Mouse (Mus musculus): ENCODE data around the gene Zdhhc19. TPM values are rescaled to one million over a fixed set of nuclear protein-coding genes. Genes with fewer than 3 reads are reported as not detected.
A peak's percentile ranks its signal among the peaks of the same experiment; 100 is the strongest.

The Zdhhc19 gene
- total RNA-seq, 2 experiments from 2014 or later: not detected

DNA sequence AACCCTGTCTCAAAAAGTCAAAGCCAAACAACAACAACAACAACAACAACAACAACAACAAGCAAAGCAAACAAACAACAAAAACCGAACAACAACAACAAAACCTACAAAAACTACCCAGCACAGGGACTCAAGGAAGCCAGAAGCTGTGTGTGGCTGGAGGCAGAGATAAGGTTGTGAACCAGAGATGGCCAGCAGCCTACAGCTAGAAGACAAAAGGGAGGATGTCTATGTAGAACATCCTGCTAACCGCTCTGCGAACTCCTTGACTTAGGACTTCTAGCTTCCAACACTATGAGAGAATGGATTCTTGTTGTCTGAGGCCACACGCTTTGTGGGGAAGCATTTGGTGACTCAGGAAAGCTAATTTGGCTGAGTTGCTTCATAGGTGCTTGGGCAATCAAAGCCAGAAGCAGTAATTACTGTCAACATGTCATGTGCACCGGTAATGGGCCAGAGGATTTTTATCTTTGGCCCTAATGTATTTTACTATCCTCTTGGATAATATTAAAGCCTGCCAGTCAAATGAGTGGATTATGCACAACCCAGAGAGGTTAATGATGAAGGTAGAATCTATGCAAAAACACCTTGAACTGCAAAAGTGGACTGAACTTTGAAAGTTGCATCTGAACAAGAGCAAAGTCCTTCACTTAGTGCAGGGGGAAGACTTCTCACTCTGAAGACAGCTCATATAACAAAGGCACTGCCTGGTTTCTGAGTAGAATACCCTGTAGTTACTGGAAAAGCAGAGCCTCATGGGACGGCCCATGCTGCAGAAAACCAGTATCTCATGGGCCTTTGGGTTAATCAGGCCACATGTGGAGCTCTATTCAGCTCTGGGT lies 45.5 kb downstream of the Zdhhc19 start:
- no peak for DNase-seq
- intact Hi-C loops (cut with DNase I): no loop called here

DNA sequence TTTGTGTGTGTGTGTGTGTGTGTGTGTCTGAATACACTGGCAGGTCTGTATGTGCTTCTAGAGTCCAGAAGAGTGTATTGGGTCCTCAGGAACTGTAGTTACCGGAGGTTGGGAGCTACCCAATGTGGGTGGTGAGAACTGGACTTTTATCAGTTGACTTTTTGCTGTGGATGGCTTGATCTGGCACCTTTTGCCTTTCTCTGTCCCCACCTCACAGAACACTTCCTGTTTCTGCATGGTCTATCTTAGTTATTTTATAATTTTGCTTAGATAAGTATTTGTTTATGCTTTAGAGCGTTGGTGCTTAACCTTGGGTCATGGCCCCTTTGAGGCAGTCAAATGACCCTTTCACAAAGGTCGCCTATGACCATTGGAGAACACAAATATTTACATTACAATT lies 47.4 kb downstream of the Zdhhc19 start:
- no peak for DNase-seq
- intact Hi-C loops (cut with DNase I): no loop called here

DNA sequence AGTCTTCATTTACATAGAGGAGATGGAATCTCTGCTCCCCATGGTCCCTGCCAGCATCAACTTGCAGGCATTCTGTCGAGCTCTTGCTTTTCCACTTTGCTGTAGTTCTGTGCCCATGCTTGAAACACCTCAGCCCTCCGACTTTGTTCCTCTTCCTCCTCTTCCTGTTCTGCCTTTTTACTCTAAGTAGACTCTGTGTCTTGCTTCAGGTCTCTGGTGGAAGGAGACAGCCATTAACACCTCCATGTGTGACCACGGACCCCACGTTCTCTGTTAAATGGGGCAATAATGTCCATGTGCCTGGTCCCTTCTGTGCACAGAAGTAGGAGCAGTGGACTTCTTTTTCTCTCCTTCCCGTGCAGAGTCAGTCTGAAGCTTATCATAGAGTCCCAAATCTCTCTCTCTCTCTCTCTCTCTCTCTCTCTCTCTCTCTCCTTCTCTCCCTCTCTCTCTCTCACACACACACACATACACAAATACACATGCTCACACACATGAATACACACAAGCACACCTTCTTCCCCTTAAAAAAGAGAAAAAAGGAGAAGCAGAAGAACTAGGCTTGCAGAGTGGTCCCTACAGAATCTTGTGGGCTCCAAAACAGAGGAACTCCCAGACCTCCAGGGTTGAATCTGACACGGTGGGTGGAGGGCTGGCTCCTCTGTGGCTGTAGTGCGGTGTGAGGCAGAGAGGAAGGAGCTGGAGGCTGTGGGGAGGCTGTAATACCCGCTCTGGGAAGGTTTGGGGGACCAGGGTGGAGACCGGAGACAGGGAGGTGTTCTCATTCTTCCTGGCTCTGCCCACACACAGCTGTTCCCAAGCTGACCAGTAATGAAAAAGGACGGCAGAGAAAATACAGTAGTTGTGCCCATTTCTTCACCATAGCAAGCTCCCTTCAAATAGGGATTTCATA lies 51.3 kb downstream of the Zdhhc19 start:
- no peak for DNase-seq
- intact Hi-C loops (cut with DNase I): no loop called here

DNA sequence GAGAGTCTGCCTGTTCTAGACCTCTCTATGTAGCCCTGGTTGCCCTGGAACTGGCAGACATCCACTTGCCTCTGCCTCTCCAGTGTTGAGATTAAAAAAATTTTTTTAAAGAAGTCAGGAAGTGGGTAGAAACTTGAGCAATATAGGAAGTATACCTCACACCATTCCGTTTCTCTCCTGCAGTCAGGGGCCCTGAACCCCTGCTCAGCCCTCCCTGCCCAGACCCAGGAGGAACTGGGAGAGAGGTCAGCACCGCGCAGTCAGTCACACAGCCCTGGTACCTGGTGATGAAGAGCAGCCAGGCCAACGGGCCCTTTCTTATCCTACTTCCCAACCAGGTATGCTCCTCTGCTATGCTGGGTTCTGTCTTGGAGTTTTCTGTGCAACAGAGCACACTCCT lies 54.0 kb downstream of the Zdhhc19 start:
- intact Hi-C loops (cut with DNase I): no loop called here
- DNase-seq: no peak

DNA sequence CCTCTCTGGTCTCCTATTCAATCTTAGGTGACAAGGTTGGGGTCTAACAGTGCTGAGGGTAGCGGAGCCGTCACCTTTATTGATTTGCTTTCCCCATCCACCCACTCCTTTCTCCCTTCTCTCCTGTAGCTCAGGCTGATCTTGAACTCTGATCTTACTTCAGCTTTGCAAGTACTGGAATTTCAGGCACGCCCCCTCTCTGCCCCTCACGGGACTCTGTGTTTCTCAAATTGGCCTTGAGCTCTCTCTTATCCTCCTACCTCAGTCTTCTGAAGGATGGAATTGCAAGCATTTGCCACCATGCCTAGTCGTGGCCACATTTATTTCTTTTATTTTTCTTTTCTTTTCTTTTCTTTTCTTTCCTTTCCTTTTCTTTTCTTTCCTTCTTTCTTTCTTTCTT lies 54.4 kb downstream of the Zdhhc19 start:
- intact Hi-C loops (cut with DNase I): no loop called here
- no peak for DNase-seq

DNA sequence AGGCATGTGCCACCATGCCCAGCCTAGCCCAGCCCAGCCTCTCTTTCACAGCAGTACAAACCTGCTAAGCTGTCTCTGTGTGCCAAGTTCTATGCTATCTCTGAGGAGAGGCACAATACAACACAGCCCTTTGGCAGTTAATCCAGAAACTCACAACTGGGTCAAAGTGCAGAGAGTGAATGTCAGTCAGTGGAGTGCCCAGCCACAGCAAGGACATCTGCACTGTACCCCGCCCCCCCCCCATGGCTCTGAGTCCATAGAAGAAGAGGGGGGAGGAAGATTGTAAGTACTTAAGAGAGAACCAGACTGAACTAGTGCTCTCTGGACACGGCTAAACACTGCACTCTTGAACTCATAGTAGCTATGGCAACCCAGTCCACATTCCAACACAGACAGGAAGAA lies 55.3 kb downstream of the Zdhhc19 start:
- DNase-seq: peak in 1 of 2 experiments; percentile 26

DNA sequence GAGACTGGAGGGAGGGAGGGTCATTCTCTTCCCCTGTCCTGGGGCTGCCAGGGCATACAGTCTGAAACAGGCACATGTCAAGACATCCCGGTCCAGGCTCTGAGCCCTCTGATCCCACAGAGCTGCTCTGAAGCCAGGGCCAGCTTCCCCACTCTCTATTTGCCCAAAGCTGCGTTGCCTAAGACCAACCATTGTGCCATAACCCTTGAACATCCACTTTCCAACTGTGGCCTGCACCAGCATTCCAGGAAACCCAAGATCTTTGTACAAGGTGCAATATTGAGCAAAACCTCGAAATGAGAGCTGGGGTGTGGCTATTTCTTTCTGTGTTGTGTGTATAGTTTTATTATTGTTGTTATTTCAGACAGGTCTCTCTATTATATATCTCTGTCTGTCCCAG lies 59.5 kb downstream of the Zdhhc19 start:
- intact Hi-C loops (cut with DNase I): no loop called here
- DNase-seq: no peak

More for the DNA sequence above, 55.3 kb downstream of the Zdhhc19 start:
- intact Hi-C loops (cut with DNase I): no loop called here

DNA sequence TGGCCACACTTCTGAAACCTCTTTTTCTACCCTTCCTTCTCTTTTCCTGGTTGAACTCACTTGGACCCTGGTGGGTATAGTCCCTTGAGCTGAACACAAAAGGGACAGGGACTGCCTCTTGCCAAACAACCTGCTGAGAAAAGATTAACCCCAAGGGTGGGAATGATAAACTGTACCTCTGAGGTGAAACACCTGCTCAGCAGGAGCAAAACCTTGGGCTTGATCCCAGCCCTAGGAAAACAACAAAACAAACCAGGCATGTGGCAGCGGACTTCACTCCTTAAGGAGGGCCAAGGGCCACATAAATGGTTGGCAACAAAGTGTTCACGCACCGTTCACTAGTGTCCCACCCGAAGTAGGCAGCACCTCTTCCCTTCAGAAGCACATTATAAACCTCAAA lies 63.4 kb downstream of the Zdhhc19 start:
- intact Hi-C loops (cut with DNase I): no loop called here
- DNase-seq: no peak

DNA sequence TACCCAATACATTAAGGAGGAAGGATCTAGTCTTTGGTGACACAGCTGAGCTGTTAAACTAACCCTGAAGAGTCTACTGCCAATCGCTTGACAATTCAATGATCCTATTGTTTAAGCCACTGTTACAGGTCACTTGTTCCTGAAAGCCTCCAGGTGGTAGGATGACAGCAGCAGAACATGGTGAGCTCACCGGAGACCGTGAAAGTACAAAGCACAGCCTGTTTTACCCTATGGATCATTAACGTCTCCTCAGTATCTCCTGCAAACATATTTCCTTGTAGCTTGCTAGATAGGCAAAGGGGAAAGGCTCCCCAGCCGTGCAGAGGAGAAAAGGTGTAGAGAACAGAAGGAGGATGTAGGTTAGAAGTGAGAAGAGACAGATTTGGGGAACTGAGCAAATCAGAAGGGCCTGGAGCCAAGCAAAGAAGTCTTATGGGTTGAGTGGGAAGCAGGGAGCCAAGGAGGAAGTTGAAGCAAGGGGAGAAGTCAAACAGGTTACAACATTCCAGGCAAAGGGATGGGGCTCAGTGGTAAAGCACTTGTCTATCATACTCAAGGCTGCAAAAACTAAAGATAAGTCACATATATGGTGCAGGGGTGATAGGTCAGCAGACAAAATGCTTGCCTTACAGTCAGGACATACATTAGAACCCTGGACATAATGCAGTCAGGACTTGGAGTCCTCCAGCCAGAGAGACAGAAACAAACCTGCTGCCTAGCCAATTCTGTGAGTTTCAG lies 67.2 kb downstream of the Zdhhc19 start:
- no peak for DNase-seq
- intact Hi-C loops (cut with DNase I): no loop called here

DNA sequence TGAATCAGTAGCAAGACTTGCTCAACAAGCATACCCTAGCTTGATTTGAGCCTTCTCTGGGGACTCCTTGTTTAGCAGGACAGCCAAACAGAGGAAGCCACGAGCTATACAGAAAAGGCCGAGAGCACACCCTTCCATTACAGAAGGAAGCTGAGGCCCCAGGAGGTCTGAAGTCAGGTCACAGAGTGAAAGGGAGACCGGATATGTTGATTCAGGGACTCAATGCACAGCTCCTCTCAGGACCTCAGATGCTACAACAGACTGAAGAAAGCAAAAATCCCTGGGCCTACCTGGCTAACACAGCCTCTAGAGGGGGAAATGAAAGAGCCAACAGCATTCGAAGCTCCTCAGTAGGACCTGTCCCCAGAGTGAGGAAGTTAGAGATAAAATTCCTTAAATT lies 71.2 kb downstream of the Zdhhc19 start:
- no peak for DNase-seq
- intact Hi-C loops (cut with DNase I): no loop called here

DNA sequence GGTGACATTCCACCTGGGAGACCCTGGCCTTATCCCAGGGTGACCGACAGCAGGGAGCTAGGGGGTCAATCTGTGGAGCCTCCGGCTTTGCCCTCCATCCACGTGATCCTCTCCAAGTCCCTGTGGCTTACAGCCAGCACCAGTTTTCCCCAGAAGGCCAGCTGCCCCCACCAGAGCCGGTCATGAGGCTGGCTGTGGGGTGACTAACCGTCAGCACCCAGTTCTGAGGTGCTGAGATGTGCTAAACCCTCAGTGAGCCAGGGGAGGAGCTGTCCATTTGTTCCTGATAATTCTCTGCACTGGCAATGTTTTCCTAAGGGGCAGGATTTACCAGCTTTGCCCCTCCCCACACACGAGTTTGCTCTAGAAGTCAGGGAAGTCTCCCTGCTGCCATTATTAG lies 72.3 kb downstream of the Zdhhc19 start:
- DNase-seq: no peak
- intact Hi-C loops (cut with DNase I): no loop called here

DNA sequence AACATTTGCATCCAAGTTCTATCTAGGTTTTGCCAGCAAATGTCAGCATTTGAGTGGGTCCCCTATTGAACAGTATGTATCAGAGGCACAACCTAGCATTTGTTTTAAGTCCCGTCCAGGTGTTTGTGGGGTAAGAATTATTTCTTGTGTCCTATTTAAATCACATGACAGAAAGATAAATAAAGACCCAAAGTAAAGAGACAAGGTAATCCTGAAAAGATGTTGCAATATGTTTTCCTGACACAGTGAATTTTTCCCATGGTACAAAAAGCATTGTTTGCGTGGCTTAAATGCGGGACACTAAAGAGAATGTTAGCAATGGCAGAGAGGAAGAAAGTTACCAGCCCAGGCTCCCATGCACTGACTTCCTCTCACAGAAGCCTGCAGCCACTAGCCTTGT lies 74.0 kb downstream of the Zdhhc19 start:
- intact Hi-C loops (cut with DNase I): no loop called here
- no peak for DNase-seq

DNA sequence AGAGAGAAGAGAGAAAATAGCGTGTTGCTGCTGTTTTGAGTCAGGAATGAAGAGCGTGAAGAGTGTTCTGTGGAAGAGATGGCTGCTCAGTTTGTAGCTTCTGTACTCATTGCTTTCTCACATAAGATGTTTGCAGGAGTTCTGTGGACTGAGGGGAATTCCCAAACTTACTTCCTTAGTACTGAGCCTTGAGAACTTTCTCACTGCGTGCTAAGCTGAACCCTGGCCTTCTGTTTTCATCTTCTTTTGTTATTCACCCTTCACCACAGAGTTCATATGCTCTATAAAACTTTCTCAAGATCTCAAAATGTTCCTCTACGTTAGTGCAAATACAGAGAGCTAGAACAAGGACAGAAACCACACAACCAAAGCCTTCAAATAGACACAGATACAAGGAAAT lies 76.5 kb downstream of the Zdhhc19 start:
- intact Hi-C loops (cut with DNase I): no loop called here
- DNase-seq: no peak

DNA sequence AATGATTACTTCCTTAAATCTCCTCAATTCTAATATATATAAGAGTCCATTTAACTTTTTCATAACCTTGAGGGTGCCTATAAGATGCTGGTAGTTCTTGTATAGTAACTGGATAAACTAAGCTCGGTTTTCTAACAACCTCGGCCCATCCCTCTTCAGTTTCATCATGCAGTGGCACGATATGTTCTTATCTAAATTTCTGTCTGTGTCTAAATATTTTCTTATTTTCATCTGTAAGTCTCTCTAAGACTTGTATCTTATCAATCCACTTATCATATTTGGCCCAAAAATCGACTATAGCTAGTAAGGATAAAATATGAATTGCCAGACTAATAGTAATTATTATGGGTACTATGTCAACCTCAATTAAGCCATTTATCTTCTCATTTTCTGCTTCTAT lies 90.4 kb downstream of the Zdhhc19 start:
- no peak for DNase-seq
- intact Hi-C loops (cut with DNase I): no loop called here

DNA sequence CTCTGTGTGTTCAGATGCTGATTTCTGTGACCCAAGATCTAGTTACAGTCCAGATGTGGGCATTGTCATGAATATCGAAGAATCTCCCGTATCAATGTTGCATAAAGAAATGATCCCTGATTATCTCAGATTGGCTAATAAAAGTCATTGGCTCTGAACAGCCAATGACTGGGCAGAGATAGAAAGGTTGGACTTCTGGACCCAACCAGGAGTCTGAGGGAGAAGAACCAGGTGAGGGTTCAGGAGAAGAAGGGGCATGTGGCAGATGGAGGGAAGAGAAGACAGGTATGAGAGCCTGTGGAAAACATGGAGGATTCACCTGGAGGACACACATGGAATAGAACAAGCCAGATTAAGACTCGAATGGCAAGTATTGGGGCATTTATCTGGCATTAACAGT lies 92.5 kb downstream of the Zdhhc19 start:
- intact Hi-C loops (cut with DNase I): no loop called here
- no peak for DNase-seq

DNA sequence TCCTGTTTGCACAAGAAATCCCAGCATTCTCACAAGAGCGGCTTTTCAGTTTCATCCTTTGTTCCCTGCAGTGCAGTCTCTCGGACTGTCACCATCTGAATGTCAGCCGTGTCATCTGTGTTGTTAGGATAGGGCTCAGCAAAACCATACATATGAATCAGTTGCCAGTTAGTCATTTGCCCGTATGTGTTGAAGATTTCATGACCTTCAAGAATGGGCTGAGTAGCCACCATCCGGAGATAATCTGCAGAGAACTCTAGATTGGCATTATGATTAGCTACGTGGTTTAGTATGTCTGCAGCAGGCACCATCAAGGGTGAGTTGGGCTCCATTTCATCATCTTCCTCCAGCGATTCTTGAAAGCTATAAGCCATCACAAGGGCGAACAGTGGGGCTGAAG lies 95.5 kb downstream of the Zdhhc19 start:
- DNase-seq: no peak
- intact Hi-C loops (cut with DNase I): no loop called here

DNA sequence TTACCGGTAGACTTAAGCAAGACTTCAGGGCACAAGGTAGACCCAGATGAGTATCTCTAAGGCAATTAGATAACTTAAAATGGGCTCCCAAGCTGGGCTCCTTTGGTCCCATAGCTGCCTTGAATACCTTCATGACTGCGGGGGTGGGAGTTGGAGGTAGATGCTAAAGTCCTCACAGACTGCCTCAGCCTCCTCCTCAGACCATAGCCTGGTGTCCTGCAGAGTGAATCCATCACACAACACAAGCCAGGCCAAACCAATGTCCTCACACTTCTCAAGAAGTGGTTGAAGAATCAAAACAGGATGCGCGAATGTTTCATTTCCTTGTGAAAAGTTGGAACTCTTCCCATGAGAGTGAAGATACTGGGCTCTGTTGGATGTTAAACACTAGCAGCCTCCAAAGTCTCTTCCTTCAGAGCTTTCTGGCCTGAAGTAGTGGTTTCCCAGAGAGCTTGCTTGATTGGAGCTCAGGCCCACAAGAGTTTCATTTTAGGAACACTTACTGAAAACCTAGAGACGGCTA lies 97.3 kb downstream of the Zdhhc19 start:
- intact Hi-C loops (cut with DNase I): no loop called here

DNA sequence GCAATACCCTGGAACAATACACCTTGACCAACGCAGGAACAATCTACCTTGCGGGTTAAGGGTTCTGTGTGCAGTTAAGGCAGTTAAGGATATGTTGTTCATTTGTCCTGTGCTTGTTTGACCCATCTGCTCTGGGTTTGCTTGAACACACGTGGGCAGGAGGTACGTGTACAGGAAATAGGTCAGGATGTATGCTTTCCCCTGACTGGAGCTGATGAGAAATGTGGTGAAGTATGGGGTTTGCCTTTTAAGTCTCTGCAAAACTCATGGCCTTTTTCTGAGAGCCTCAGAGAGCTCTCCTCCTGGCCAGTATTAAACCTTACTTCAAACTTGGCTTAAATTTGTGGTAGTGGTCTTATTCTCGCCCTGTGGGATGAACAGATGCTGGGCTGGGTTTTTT lies 97.9 kb downstream of the Zdhhc19 start:
- DNase-seq: no peak
- intact Hi-C loops (cut with DNase I): no loop called here

More for the DNA sequence above, 97.3 kb downstream of the Zdhhc19 start:
- no peak for DNase-seq

DNA sequence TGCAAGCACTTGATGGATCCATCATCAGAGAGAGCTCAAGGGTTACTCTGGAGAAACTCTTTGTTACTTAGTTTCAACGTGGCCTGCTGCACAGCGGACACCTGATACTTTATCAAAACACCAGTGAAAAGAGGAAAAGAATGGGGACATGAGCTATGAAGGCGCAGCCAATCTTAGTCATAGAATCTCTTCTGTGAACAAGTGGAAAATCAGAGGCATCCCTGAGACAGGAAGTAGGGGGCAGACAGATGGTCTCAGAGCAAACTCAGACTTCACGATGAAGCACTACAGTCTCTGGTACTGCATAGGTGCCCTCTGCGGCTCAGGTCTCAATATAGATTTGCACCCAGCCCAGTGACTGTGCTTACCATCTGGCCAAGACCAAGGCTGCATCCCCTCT lies 98.6 kb downstream of the Zdhhc19 start:
- DNase-seq: no peak
- intact Hi-C loops (cut with DNase I): no loop called here

DNA sequence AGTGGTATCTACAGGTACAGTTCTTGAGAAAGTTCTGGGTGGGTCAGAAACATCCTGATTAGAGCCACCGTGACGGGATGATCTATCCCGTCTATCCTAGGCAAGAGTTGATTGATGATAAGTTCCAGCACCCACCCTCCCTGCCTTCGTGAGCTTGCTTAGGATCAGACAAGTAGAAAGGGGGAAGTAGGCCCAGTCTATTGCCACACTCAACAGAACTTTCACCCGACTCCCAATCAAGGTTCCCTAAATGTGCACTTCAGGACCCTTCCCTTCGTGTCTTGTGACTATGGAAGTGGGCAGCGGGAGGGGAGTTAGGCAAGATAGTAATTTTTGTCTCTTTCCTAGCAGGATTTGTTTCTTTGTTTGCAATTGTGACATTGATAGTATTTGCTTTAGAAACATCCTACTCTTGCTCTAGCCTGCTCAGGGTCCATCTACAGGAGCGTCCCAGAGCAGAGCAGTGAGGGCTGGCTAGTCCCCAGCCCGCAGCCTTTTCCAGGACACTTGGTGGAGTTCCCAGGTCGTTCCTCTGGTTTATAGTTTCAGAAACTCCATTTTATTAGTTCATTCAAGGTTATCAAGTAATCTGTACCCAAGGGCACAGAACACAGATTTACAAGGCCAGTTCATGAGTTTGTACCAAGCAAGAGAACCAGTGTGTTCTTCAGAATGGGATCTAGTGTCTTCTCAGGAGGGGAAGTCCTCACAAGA lies 99.2 kb downstream of the Zdhhc19 start:
- intact Hi-C loops (cut with DNase I): no loop called here
- no peak for DNase-seq

All from heart, postnatal 14 days (tissue).